Mouse (Mus musculus): ENCODE data around the gene Gm20696.

DNA sequence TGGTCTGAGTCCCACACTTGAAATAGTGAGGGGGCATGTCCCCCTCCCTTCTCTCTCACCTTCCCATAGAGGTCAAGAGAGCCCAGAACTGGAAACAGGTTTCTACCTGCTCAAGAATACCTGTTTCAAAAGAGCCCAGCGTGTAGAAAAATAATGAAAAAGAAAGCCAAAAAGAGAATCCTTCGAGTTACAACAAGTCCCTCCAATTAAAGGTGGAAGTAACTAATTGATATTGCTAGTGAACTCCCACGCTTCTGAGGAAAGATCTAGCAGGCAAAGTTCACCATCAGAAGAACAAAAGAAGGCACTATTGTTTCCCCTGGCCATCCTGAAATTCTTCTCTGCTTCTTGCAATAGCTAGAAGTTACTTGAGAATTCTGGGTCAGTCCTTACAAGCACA, 297.4 kb downstream of the Gm20696 start:
- TF ChIP-seq CTCF (IDR thresholded peaks at IDR 0.05; ENCODE audit: control insufficient read depth, insufficient read depth, low read length) (no peak), POLR2A (IDR thresholded peaks at IDR 0.05; ENCODE audit: borderline replicate concordance, control insufficient read depth, low read depth, low read length) (no peak)
